ENCODE assay signal across 8 mouse cellular contexts in the genomic region with DNA sequence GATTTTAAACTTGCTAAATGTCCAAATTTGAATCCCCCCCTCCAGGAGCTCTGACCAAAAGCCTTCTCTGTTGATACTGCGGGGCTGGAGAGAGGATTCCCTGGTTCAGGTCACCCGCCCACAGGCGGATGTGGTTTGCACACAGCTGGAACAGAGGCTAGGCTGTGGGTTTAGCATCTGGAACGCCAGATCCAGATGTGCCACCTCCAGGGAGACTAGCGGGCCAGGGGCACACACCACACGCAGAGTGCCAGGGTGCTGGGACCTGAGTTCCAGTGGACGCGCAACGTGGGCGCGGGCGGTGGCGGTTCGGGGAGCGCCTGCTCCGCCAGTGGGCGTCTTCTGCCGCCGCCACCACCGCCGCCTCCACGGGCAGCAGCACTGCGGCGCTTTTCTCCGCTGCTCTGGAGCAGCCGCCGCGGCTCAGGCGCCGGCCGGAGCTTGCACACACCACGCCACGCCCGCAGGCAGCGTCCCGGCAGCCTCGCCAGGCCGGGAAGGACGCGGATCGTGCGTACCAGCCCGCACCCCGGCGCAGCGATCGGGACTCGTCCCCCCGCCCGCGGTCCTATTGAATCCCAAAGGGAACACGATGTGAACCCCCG.
A peak's percentile ranks its signal among the peaks of the same experiment; 100 is the strongest.
DNase-seq lines count a peak whose midpoint lies in the region; ATAC-seq and TF ChIP-seq lines count a peak whose summit lies in the region.

No protein-coding gene starts in this region.

- H3K9ac ChIP-seq in ES-E14 (ENCODE audit: insufficient read depth, low read depth, low read length, poor library complexity, severe bottlenecking), result peak overlapping the region; percentile 33; the same call in 1 of the 2 replicates
- H3K9ac ChIP-seq in embryonic facial prominence, embryonic 15.5 days, result peak overlapping the region; percentile 31
- H3K9ac ChIP-seq in intestine, embryonic 14.5 days (ENCODE audit: low read length), result peak overlapping the region; percentile 57
- peak overlapping the region; percentile 77 for H3K9ac ChIP-seq in stomach, embryonic 16.5 days (ENCODE audit: low read length)

- peaks cover 68% of the 10 kb centered on the region for H3K27me3 ChIP-seq in embryonic facial prominence, embryonic 15.5 days
- peaks cover 74% of the 10 kb centered on the region for H3K27me3 ChIP-seq in intestine, embryonic 14.5 days (replicated peaks; ENCODE audit: control insufficient read depth, insufficient read depth, low read length)
- H3K27me3 ChIP-seq in stomach, embryonic 16.5 days (ENCODE audit: control insufficient read depth, insufficient read depth, low read length), result peaks cover 48% of the 10 kb centered on the region

- WGBS in embryonic facial prominence, embryonic 15.5 days, result under 1% methylated on average over 51 of the region's 53 CpGs
- under 1% methylated on average over 52 of the region's 53 CpGs for WGBS in intestine, embryonic 14.5 days
- under 1% methylated on average over 52 of the region's 53 CpGs for WGBS in stomach, embryonic 16.5 days

- peak; percentile 76 for ATAC-seq in embryonic facial prominence, embryonic 15.5 days (ENCODE audit: insufficient number of reproducible peaks, low FRiP score, low TSS enrichment, low read depth)
- ATAC-seq in intestine, embryonic 14.5 days (replicated peaks; ENCODE audit: low FRiP score, low TSS enrichment, low read depth), result peak; percentile 54
- ATAC-seq in megakaryocyte, adult 5-6 weeks (ENCODE audit: poor library complexity, severe bottlenecking), result peak; percentile 36
- peak; percentile 78 for ATAC-seq in stomach, embryonic 16.5 days (ENCODE audit: insufficient read depth, low FRiP score)
- ATAC-seq in activated CD4-positive, CD25-positive, alpha-beta regulatory T cell, adult 4 months, result no peak

- peak; percentile 26 to 31 for DNase-seq in gastrocnemius, postnatal 4 days (ENCODE audit: low spot score in 2 of 2)
- DNase-seq in gastrocnemius, adult 8-10 months (ENCODE audit: low spot score in 2 of 2), result no peak
- DNase-seq in ES-E14 (ENCODE audit: low read depth, low spot score), result no peak
- peak; percentile 74 for DNase-seq in intestine, embryonic 14.5 days (ENCODE audit: low spot score)

- in situ Hi-C loops in ES-E14 (cut with MboI; ENCODE audit: low sequenced_read_pairs in 2 of 2, unreplicated experiment in 2 of 2), result no loop called here

- peak overlapping the region; percentile 95 for H3K4me2 ChIP-seq in embryonic facial prominence, embryonic 15.5 days (replicated peaks)
- peak overlapping the region; percentile 83 for H3K4me2 ChIP-seq in intestine, embryonic 14.5 days (ENCODE audit: low read length)
- H3K4me2 ChIP-seq in stomach, embryonic 16.5 days (ENCODE audit: low read depth, low read length), result peak overlapping the region; percentile 89

- H3K4me3 ChIP-seq in ES-E14 (ENCODE audit: insufficient read depth in 1 of 2, low read depth in 1 of 2, low read length in 2 of 2, poor library complexity in 1 of 2, severe bottlenecking in 1 of 2), result peak overlapping the region; percentile 63 to 71
- H3K4me3 ChIP-seq in embryonic facial prominence, embryonic 15.5 days (replicated peaks), result peak overlapping the region; percentile 69
- peak overlapping the region; percentile 49 for H3K4me3 ChIP-seq in intestine, embryonic 14.5 days (ENCODE audit: low read depth, low read length)
- H3K4me3 ChIP-seq in stomach, embryonic 16.5 days (replicated peaks; ENCODE audit: low read length), result peak overlapping the region; percentile 67

- no peak overlapping the region for H3K27ac ChIP-seq in ES-E14 (ENCODE audit: insufficient read depth, low read depth, low read length, poor library complexity, severe bottlenecking)
- H3K27ac ChIP-seq in embryonic facial prominence, embryonic 15.5 days (replicated peaks), result peak overlapping the region; percentile 45; the same call in 1 of the 2 replicates
- H3K27ac ChIP-seq in intestine, embryonic 14.5 days (ENCODE audit: low read depth), result no peak overlapping the region; the same call in 1 of the 2 replicates
- H3K27ac ChIP-seq in stomach, embryonic 16.5 days (ENCODE audit: low read length), result peak overlapping the region; percentile 66; the same call in 1 of the 2 replicates

- H3K9me3 ChIP-seq in ES-E14 (ENCODE audit: control insufficient read depth, insufficient read depth, low read depth, low read length), result no peaks in the 10 kb centered on the region
- H3K9me3 ChIP-seq in embryonic facial prominence, embryonic 15.5 days (replicated peaks), result no peaks in the 10 kb centered on the region
- H3K9me3 ChIP-seq in intestine, embryonic 14.5 days (ENCODE audit: control insufficient read depth, low read length), result no peaks in the 10 kb centered on the region
- no peaks in the 10 kb centered on the region for H3K9me3 ChIP-seq in stomach, embryonic 16.5 days (replicated peaks; ENCODE audit: control insufficient read depth, low read length)

- H3K4me1 ChIP-seq in ES-E14 (ENCODE audit: control insufficient read depth in 2 of 2, insufficient read depth in 2 of 2, low read length in 2 of 2, poor library complexity in 1 of 2), result peaks cover 0 to 3% of the 10 kb centered on the region in 2 experiments; a peak in 1 of 4 replicates
- H3K4me1 ChIP-seq in embryonic facial prominence, embryonic 15.5 days, result peaks cover 36% of the 10 kb centered on the region
- H3K4me1 ChIP-seq in intestine, embryonic 14.5 days (replicated peaks; ENCODE audit: control insufficient read depth, insufficient read depth, low read length), result peaks cover 9% of the 10 kb centered on the region; the same call in 1 of the 2 replicates
- H3K4me1 ChIP-seq in stomach, embryonic 16.5 days (ENCODE audit: control insufficient read depth, insufficient read depth, low read length), result peaks cover 9% of the 10 kb centered on the region; the same call in 1 of the 2 replicates

- no peaks in the 10 kb centered on the region for H3K36me3 ChIP-seq in ES-E14 (ENCODE audit: control insufficient read depth, insufficient read depth, low read length, poor library complexity, severe bottlenecking)
- H3K36me3 ChIP-seq in embryonic facial prominence, embryonic 15.5 days, result no peaks in the 10 kb centered on the region
- H3K36me3 ChIP-seq in intestine, embryonic 14.5 days (ENCODE audit: control insufficient read depth, insufficient read depth, low read length), result no peaks in the 10 kb centered on the region
- no peaks in the 10 kb centered on the region for H3K36me3 ChIP-seq in stomach, embryonic 16.5 days (ENCODE audit: control insufficient read depth, insufficient read depth, low read length)

TF ChIP-seq in ES-E14, 5 proteins besides CTCF, POLR2A, EP300 and RAD21:
- no peak for TF ChIP-seq ZNF384 (IDR thresholded peaks at IDR 0.05; ENCODE audit: low read depth, low read length)
- TF ChIP-seq CHD2 (IDR thresholded peaks at IDR 0.05; ENCODE audit: low read depth, low read length), result no peak
- no peak for TF ChIP-seq HCFC1 (IDR thresholded peaks at IDR 0.05; ENCODE audit: borderline replicate concordance, insufficient read depth, low read length)
- TF ChIP-seq ZC3H11A (IDR thresholded peaks at IDR 0.05; ENCODE audit: borderline replicate concordance, low read depth, low read length), result no peak
- TF ChIP-seq MAFK (IDR thresholded peaks at IDR 0.05; ENCODE audit: insufficient read depth, low read depth, low read length), result no peak

Comparison
In these comparisons a context has a peak if more than half of its experiments do, and no peak if none do; other contexts are left out.
1. DNase-seq: peak in gastrocnemius, postnatal 4 days (2 of 2) and intestine, embryonic 14.5 days (single experiment); none in gastrocnemius, adult 8-10 months (0 of 2) and ES-E14 (single experiment).
2. H3K27ac ChIP-seq: peak in embryonic facial prominence, embryonic 15.5 days (single experiment) and stomach, embryonic 16.5 days (single experiment); none in ES-E14 (single experiment) and intestine, embryonic 14.5 days (single experiment).
3. Peak in every context shown above with its lines, with median percentiles within 50 percentile points of each other: H3K4me3 ChIP-seq, H3K9ac ChIP-seq and H3K4me2 ChIP-seq.